Mouse (Mus musculus) intestine, embryonic 16.5 days (tissue): ENCODE results near the gene Gm48552. TPM values are rescaled to one million over a fixed set of nuclear protein-coding genes. Genes with fewer than 3 reads are reported as not detected.
A peak's percentile ranks its signal among the peaks of the same experiment; 100 is the strongest.

Source experiments
- ATAC-seq: fragments of 200-750 bp; cut with Nextera tagmentation; 2 replicates; pipeline ENCODE4 v1.8.0; 2017; ENCODE audit warnings: moderate TSS enrichment, moderate library complexity
- H3K27ac ChIP-seq: fragments of 300-500 bp; sonication (generic); 2 replicates; pipeline ENCODE4 v1.5.1; 2014; ENCODE audit warnings: mild to moderate bottlenecking, low read length
- H3K27me3 ChIP-seq: fragments of 300-500 bp; sonication (generic); replicated peaks from 2 replicates; pipeline ENCODE4 v1.6.1; 2014; ENCODE audit warnings: low read length, control low read depth, mixed read lengths; ENCODE audit not compliant: control insufficient read depth, insufficient read depth
- H3K36me3 ChIP-seq: fragments of 300-500 bp; sonication (generic); 2 replicates; pipeline ENCODE4 v1.6.1; 2014; ENCODE audit warnings: low read length, control low read depth; ENCODE audit not compliant: control insufficient read depth, insufficient read depth
- H3K4me1 ChIP-seq: fragments of 300-500 bp; sonication (generic); 2 replicates; pipeline ENCODE4 v1.6.1; 2014; ENCODE audit warnings: low read length, control low read depth, mixed read lengths; ENCODE audit not compliant: control insufficient read depth, insufficient read depth
- H3K4me2 ChIP-seq: fragments of 300-500 bp; sonication (generic); 2 replicates; pipeline ENCODE4 v1.6.1; 2014; ENCODE audit warnings: low read depth, low read length, control low read depth
- H3K4me3 ChIP-seq: fragments of 300-500 bp; sonication (generic); 2 replicates; pipeline ENCODE4 v1.5.1; 2014; ENCODE audit warnings: mild to moderate bottlenecking, low read length
- H3K9ac ChIP-seq: fragments of 300-500 bp; sonication (generic); 2 replicates; pipeline ENCODE4 v1.6.1; 2014; ENCODE audit warnings: low read depth, low read length
- H3K9me3 ChIP-seq: fragments of 300-500 bp; sonication (generic); 2 replicates; pipeline ENCODE4 v1.6.1; 2016; ENCODE audit warnings: low read length, control low read depth; ENCODE audit not compliant: control insufficient read depth
- WGBS: fragments of 180-500 bp; shearing (Covaris S2); extraction: QIAGEN DNeasy Blood & Tissue Kit; methylation state at CpG from one replicate; pipeline ENCODE4 v1.1.7; 2014; 5-methylcytosine and 5-hydroxymethylcytosine counted together
- polyA plus RNA-seq: library from polyadenylated mRNA; unstranded; fragments of >200 nt; fragmentation: Nextera tagmentation; extraction: Ambion mirVana; gene quantifications from 2 replicates; pipeline ENCODE4 v1.2.1, GENCODE M21; 2015

Gene Gm48552
- polyA plus RNA-seq, 1 experiment from 2014 or later = 1.8 TPM

GRCm38 (mm10) chr10:81349961-81350350 is 38.8 kb upstream of the Gm48552 start:
- ATAC-seq = peak; percentile 16; the same call in 1 of the 2 replicates
- Histone ChIP-seq H3K27ac (peak overlapping the region; percentile 87), H3K4me2 (peak overlapping the region; percentile 88), H3K4me1 (peaks cover 41% of the 10 kb centered on the region), H3K9me3 (no peaks in the 10 kb centered on the region), H3K27me3 (0 out of 2 replicates have a peak, but pooled peaks cover 2% of the 10 kb centered on the region), H3K36me3 (no peaks in the 10 kb centered on the region), H3K4me3 (peak overlapping the region; percentile 86), H3K9ac (peak overlapping the region; percentile 88)
- WGBS = under 1% methylated on average over 29 of the region's 29 CpGs

GRCm38 (mm10) chr10:81350351-81351063 is 38.3 kb upstream of the Gm48552 start, which contains the start of gene Hmg20b:
Hmg20b (minus strand) TSS chr10:81350480.
- Histone ChIP-seq H3K4me1 (peaks cover 41% of the 10 kb centered on the region), H3K4me2 (peak within 1 kb of the TSS; percentile 88), H3K27me3 (no peaks in the 10 kb centered on the region), H3K4me3 (peak within 1 kb of the TSS; percentile 86), H3K9ac (peak within 1 kb of the TSS; percentile 88), H3K36me3 (no peaks in the 10 kb centered on the region), H3K27ac (peak within 1 kb of the TSS; percentile 87), H3K9me3 (no peaks in the 10 kb centered on the region)
- ATAC-seq = peak; percentile 92
- WGBS = under 1% methylated on average over 54 of the region's 54 CpGs

GRCm38 (mm10) chr10:81351678-81352291 is 37.0 kb upstream of the Gm48552 start:
- WGBS = 19% methylated on average over 9 of the region's 9 CpGs
- ATAC-seq = no peak

GRCm38 (mm10) chr10:81354738-81355477 is 33.9 kb upstream of the Gm48552 start:
- ATAC-seq = no peak
- 69% methylated on average over 9 of the region's 9 CpGs for WGBS

More at GRCm38 (mm10) chr10:81351678-81352291, 37.0 kb upstream of the Gm48552 start:
- Histone ChIP-seq H3K27ac (peak overlapping the region; percentile 72), H3K36me3 (no peaks in the 10 kb centered on the region), H3K4me2 (0 out of 2 replicates have a peak overlapping the region, but pooled peaks have one; percentile 4), H3K9ac (peak overlapping the region; percentile 29; the same call in 1 of the 2 replicates), H3K4me3 (no peak overlapping the region), H3K4me1 (peaks cover 40% of the 10 kb centered on the region), H3K27me3 (no peaks in the 10 kb centered on the region), H3K9me3 (no peaks in the 10 kb centered on the region)

GRCm38 (mm10) chr10:81355533-81355932 is 33.3 kb upstream of the Gm48552 start:
- H3K4me1 ChIP-seq = peaks cover 37% of the 10 kb centered on the region
- no peak overlapping the region for H3K4me2 ChIP-seq
- no peak for ATAC-seq
- 80% methylated on average over 4 of the region's 4 CpGs for WGBS
- H3K27ac ChIP-seq = no peak overlapping the region
- no peaks in the 10 kb centered on the region for H3K27me3 ChIP-seq
- H3K4me3 ChIP-seq = no peak overlapping the region
- 0 out of 2 replicates have a peak, but pooled peaks cover 2% of the 10 kb centered on the region for H3K36me3 ChIP-seq
- no peaks in the 10 kb centered on the region for H3K9me3 ChIP-seq
- no peak overlapping the region for H3K9ac ChIP-seq

More at GRCm38 (mm10) chr10:81354738-81355477, 33.9 kb upstream of the Gm48552 start:
- no peaks in the 10 kb centered on the region for H3K9me3 ChIP-seq
- no peaks in the 10 kb centered on the region for H3K36me3 ChIP-seq
- H3K4me3 ChIP-seq = no peak overlapping the region
- H3K9ac ChIP-seq = 0 out of 2 replicates have a peak overlapping the region, but pooled peaks have one; percentile 17
- no peak overlapping the region for H3K27ac ChIP-seq
- H3K4me2 ChIP-seq = no peak overlapping the region
- H3K27me3 ChIP-seq = no peaks in the 10 kb centered on the region
- H3K4me1 ChIP-seq = peaks cover 33% of the 10 kb centered on the region

GRCm38 (mm10) chr10:81356352-81356990 is 32.3 kb upstream of the Gm48552 start:
- peaks cover 7% of the 10 kb centered on the region; the same call in 1 of the 2 replicates for H3K36me3 ChIP-seq
- no peak overlapping the region for H3K27ac ChIP-seq
- peaks cover 47% of the 10 kb centered on the region for H3K4me1 ChIP-seq
- no peaks in the 10 kb centered on the region for H3K27me3 ChIP-seq
- H3K4me3 ChIP-seq = peak overlapping the region; percentile 83; the same call in 1 of the 2 replicates
- H3K9me3 ChIP-seq = no peaks in the 10 kb centered on the region
- 49% methylated on average over 12 of the region's 12 CpGs for WGBS
- H3K9ac ChIP-seq = 0 out of 2 replicates have a peak overlapping the region, but pooled peaks have one; percentile 23
- ATAC-seq = no peak
- H3K4me2 ChIP-seq = peak overlapping the region; percentile 44

GRCm38 (mm10) chr10:81356991-81357844 is 31.6 kb upstream of the Gm48552 start, which contains the start of gene Mfsd12:
Mfsd12 (plus strand) TSS chr10:81357491.
- Histone ChIP-seq H3K27me3 (no peaks in the 10 kb centered on the region), H3K4me1 (peaks cover 47% of the 10 kb centered on the region), H3K9me3 (no peaks in the 10 kb centered on the region), H3K36me3 (peaks cover 7% of the 10 kb centered on the region; the same call in 1 of the 2 replicates), H3K4me2 (peak within 1 kb of the TSS; percentile 96), H3K9ac (peak within 1 kb of the TSS; percentile 94), H3K4me3 (peak within 1 kb of the TSS; percentile 83), H3K27ac (peak within 1 kb of the TSS; percentile 83)
- peak; percentile 80 for ATAC-seq
- 2% methylated on average over 73 of the region's 79 CpGs for WGBS

GRCm38 (mm10) chr10:81358209-81358608 is 30.6 kb upstream of the Gm48552 start:
- 38% methylated on average over 4 of the region's 4 CpGs for WGBS
- Histone ChIP-seq H3K27ac (peak overlapping the region; percentile 83), H3K9ac (peak overlapping the region; percentile 94)

More at GRCm38 (mm10) chr10:81358209-81358608, 30.6 kb upstream of the Gm48552 start:
- Histone ChIP-seq H3K4me3 (peak overlapping the region; percentile 83), H3K9me3 (no peaks in the 10 kb centered on the region), H3K27me3 (peaks cover 4% of the 10 kb centered on the region; the same call in 1 of the 2 replicates), H3K4me2 (peak overlapping the region; percentile 96), H3K36me3 (peaks cover 13% of the 10 kb centered on the region), H3K4me1 (peaks cover 56% of the 10 kb centered on the region)
- no peak for ATAC-seq
